Mouse (Mus musculus): ENCODE data around the gene H2-M3. TPM values are rescaled to one million over a fixed set of nuclear protein-coding genes. Genes with fewer than 3 reads are reported as not detected.

H2-M3 gene
- polyA plus RNA-seq (2012; ENCODE audit: low replicate concordance), result 2.8 and 9.9 TPM in 2 replicates

GRCm38 (mm10) chr17:37270058-37270701 is at the start of gene H2-M3:
TSS of gene H2-M3 (plus strand) at chr17:37270220.

DNA sequence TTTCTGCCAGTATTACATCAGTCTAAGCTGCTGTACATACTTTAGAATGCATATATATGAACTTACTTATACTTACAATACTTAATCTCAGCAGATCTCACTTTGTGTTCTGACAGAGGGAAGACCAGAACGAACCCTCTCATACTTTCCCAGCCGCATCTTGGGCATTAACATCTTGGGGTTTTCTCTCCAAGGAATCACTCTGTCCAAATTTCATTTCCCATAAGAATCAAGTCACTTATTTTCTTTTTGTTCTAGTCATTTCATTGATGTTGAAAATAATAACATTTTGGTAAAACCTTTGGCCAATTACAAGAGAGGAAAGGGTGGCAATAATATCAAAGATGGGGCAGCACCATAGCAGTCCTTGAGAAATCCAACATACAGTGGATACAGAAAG is 32.8 kb upstream of the H2-M3 start, which contains the start of gene Olfr97:
TSS of gene Olfr97 (minus strand) at position 101 of the 400 bp plus-strand sequence.

DNA sequence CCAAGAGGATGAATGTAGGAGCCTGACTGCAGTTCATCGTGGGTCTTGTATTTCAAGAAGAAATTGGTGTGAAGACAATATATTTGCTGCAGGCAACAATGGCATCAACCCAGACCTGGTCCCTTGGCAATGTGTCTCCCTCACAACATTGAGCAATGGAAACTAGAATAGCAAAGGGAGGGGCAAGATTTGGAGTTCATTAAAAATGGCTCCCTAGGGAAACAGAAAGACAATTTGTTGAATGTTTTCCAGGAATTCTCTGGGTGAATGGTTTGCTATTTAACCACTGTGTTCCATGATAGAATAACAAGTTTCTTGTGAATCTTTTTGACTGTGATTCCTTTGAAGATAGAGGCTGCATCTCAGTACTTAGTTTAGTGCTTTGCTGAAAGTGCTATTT is 6.4 kb upstream of the H2-M3 start, which contains the start of gene Olfr98:
TSS of gene Olfr98 (minus strand) at position 124 of the 400 bp plus-strand sequence.

DNA sequence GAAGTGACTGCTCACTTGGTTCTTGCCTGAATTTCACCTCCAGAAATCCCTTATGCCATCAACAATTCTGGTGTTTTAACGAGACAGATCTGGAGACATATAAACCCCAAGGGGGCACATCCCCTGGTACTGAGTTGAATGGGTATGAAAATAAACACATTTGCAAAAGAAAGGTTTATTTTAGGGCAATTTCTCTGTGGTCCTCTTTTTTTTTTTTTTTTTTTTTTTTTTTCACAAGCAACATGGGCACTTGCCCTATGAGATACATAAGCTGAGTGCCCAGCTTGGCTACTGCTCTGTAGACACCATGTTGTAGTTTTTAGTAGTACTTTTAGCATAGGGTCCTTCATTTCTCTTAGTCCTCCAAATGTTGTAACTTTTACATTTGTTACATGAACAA is 13.3 kb downstream of the H2-M3 start, which contains the start of gene Olfr99:
TSS of gene Olfr99 (minus strand) at position 101 of the 400 bp plus-strand sequence.

DNA sequence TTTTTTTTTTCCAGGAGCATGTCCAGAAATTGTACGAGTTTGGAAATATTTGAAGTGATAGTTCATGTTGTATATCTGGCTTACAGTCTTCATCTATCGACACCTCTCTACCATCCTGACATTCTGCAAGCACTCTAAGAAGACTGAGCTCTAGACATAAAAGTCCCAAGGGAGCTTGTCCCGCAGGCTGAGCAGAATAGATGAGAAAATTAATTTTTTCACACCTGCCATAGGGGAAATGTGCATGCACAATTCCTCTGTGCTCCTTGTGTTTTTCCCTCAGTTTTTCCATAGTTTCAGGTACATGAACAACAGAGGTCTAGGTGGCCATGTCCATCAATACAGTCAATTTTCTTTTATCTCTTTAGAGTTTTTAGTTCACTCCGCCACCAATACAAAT is 34.2 kb downstream of the H2-M3 start, which contains the start of gene Olfr101:
TSS of gene Olfr101 (minus strand) at position 101 of the 400 bp plus-strand sequence.

DNA sequence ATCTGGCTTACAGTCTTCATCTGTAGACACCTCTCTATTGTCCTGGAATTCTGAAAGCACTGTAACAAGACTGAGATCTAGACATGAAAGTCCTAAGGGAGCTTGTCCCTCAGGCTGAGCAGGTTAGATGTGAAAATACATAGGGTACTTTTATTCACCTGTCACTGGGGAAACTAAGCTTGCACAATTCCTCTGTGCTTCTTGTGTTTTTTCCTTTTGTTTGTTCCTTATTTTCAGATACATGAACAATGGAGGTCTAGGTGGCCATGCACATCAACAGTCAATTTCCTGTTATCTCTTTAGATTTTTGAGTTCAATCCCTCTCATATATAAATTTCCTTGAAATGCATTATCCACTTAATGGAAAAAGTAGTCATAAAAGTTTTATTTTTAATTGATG is 46.9 kb downstream of the H2-M3 start, which contains the start of gene Olfr102:
TSS of gene Olfr102 (minus strand) at position 101 of the 400 bp plus-strand sequence.

Other genes starting within 250 kb of the H2-M3 start
- gene Mog, start 246.8 kb upstream of the H2-M3 start, polyA plus RNA-seq (2012; ENCODE audit: low replicate concordance), result 0.13 TPM in 1 of 2 replicates, not detected in the other
- gene Gabbr1, start 224.3 kb upstream of the H2-M3 start, polyA plus RNA-seq (2012; ENCODE audit: low replicate concordance), result 52.6 and 251 TPM in 2 replicates
- gene Olfr90, start 181.7 kb upstream of the H2-M3 start, polyA plus RNA-seq (2012; ENCODE audit: low replicate concordance), result not detected in 2 replicates
- not detected in 2 replicates for gene Olfr91, start 171.9 kb upstream of the H2-M3 start, polyA plus RNA-seq (2012; ENCODE audit: low replicate concordance)
- gene Olfr92, start 150.1 kb upstream of the H2-M3 start, polyA plus RNA-seq (2012; ENCODE audit: low replicate concordance), result not detected in 2 replicates
- not detected in 2 replicates for gene Olfr93, start 108.7 kb upstream of the H2-M3 start, polyA plus RNA-seq (2012; ENCODE audit: low replicate concordance)
- gene Ubd, start 76.3 kb upstream of the H2-M3 start, polyA plus RNA-seq (2012; ENCODE audit: low replicate concordance), result 0.36 and 0.56 TPM in 2 replicates
- not detected in 2 replicates for gene Olfr94, start 69.2 kb upstream of the H2-M3 start, polyA plus RNA-seq (2012; ENCODE audit: low replicate concordance)
- not detected in 2 replicates for gene Olfr95, start 57.1 kb upstream of the H2-M3 start, polyA plus RNA-seq (2012; ENCODE audit: low replicate concordance)
- not detected in 2 replicates for gene Olfr96, start 50.1 kb upstream of the H2-M3 start, polyA plus RNA-seq (2012; ENCODE audit: low replicate concordance)
- gene Olfr97, start 32.9 kb upstream of the H2-M3 start, polyA plus RNA-seq (2012; ENCODE audit: low replicate concordance), result not detected in 2 replicates
- not detected in 2 replicates for gene Olfr98, start 6.5 kb upstream of the H2-M3 start, polyA plus RNA-seq (2012; ENCODE audit: low replicate concordance)
- not detected in 2 replicates for gene Olfr99, start 13.2 kb downstream of the H2-M3 start, polyA plus RNA-seq (2012; ENCODE audit: low replicate concordance)
- gene Olfr101, start 34.1 kb downstream of the H2-M3 start, polyA plus RNA-seq (2012; ENCODE audit: low replicate concordance), result not detected in 2 replicates
- not detected in 2 replicates for gene Olfr102, start 46.8 kb downstream of the H2-M3 start, polyA plus RNA-seq (2012; ENCODE audit: low replicate concordance)
- not detected in 2 replicates for gene Olfr103, start 69.5 kb downstream of the H2-M3 start, polyA plus RNA-seq (2012; ENCODE audit: low replicate concordance)
- not detected in 2 replicates for gene Olfr104-ps, start 89.4 kb downstream of the H2-M3 start, polyA plus RNA-seq (2012; ENCODE audit: low replicate concordance)
- gene Olfr105-ps, start 108.8 kb downstream of the H2-M3 start, polyA plus RNA-seq (2012; ENCODE audit: low replicate concordance), result not detected in 2 replicates
- gene Olfr106-ps, start 120.2 kb downstream of the H2-M3 start, polyA plus RNA-seq (2012; ENCODE audit: low replicate concordance), result not detected in 2 replicates
- not detected in 2 replicates for gene Olfr107, start 129.0 kb downstream of the H2-M3 start, polyA plus RNA-seq (2012; ENCODE audit: low replicate concordance)
- gene Olfr108, start 175.3 kb downstream of the H2-M3 start, polyA plus RNA-seq (2012; ENCODE audit: low replicate concordance), result not detected in 2 replicates
- gene Olfr109, start 188.7 kb downstream of the H2-M3 start, polyA plus RNA-seq (2012; ENCODE audit: low replicate concordance), result not detected in 2 replicates
- gene H2-M2, start 213.3 kb downstream of the H2-M3 start, polyA plus RNA-seq (2012; ENCODE audit: low replicate concordance), result 0.64 and 1.3 TPM in 2 replicates
- not detected in 2 replicates for gene Olfr110, start 222.2 kb downstream of the H2-M3 start, polyA plus RNA-seq (2012; ENCODE audit: low replicate concordance)
- not detected in 2 replicates for gene Olfr111, start 237.8 kb downstream of the H2-M3 start, polyA plus RNA-seq (2012; ENCODE audit: low replicate concordance)

All from hematopoietic multipotent progenitor cell, adult 10-12 weeks (in vitro differentiated cells).